9 mouse cellular contexts compared by ENCODE assay signal in genomic region chr19:23151651-23152070, GRCm38 (mm10). TPM values are rescaled to one million over a fixed set of nuclear protein-coding genes. Genes with fewer than 3 reads are reported as not detected.
DNase-seq lines count a peak whose midpoint lies in the region; ATAC-seq and TF ChIP-seq lines count a peak whose summit lies in the region.
"Had no signal": no experiment of that assay in that cellular context is flagged by ENCODE, and none has a peak within 500 bp of the region (broad histone marks: within the 10 kb centered on the region; RNA-seq: fewer than 3 reads in every experiment).

No protein-coding gene starts in this region.

- no peak overlapping the region for H3K27ac ChIP-seq in forebrain, postnatal 0 days (ENCODE audit: low read depth, low read length)
- H3K27ac ChIP-seq in forebrain, embryonic 15.5 days (replicated peaks) = no peak overlapping the region
- H3K27ac ChIP-seq in CH12.LX (ENCODE audit: insufficient read depth, low read depth) = peak overlapping the region; percentile 17; the same call in 1 of the 2 replicates
- no peak overlapping the region for H3K27ac ChIP-seq in kidney, embryonic 16.5 days (ENCODE audit: low read length)
- H3K27ac ChIP-seq in forebrain, embryonic 16.5 days (ENCODE audit: low read length) = no peak overlapping the region

- peak; percentile 52; the same call in 1 of the 2 replicates for TF ChIP-seq POLR2A in CH12.LX (IDR thresholded peaks at IDR 0.05; ENCODE audit: low read depth, low read length)

- H3K9me3 ChIP-seq in forebrain, postnatal 0 days (ENCODE audit: low read length) = no peaks in the 10 kb centered on the region
- no peaks in the 10 kb centered on the region for H3K9me3 ChIP-seq in forebrain, embryonic 15.5 days
- no peaks in the 10 kb centered on the region for H3K9me3 ChIP-seq in CH12.LX (replicated peaks; ENCODE audit: low read length)
- H3K9me3 ChIP-seq in kidney, embryonic 16.5 days (ENCODE audit: low read length) = no peaks in the 10 kb centered on the region
- H3K9me3 ChIP-seq in forebrain, embryonic 16.5 days (ENCODE audit: control insufficient read depth, low read length) = no peaks in the 10 kb centered on the region

- H3K4me2 ChIP-seq in forebrain, postnatal 0 days (ENCODE audit: low read depth) = no peak overlapping the region
- no peak overlapping the region for H3K4me2 ChIP-seq in forebrain, embryonic 15.5 days (replicated peaks)
- peak overlapping the region; percentile 80 for H3K4me2 ChIP-seq in CH12.LX (ENCODE audit: insufficient read depth, low read depth, poor library complexity, severe bottlenecking)
- no peak overlapping the region for H3K4me2 ChIP-seq in kidney, embryonic 16.5 days (replicated peaks; ENCODE audit: low read depth, low read length)
- H3K4me2 ChIP-seq in forebrain, embryonic 16.5 days (ENCODE audit: low read length) = no peak overlapping the region

- 0 out of 2 replicates have a peak, but pooled peaks have one; percentile 31 for TF ChIP-seq EP300 in CH12.LX (IDR thresholded peaks at IDR 0.05; ENCODE audit: low read length)

- peak; percentile 32 for DNase-seq in forebrain, postnatal 0 days
- peak; percentile 89 for DNase-seq in CH12.LX (ENCODE audit: extremely low read depth)
- DNase-seq in thymus, postnatal 36 days = peak; percentile 41 to 45

- in situ Hi-C loops in CH12.LX (cut with MboI; ENCODE audit: low pct_ligation_motif_present, low pct_unique_long_range_greater_than_20kb, low sequenced_read_pairs) = loop anchor here (10.0 kb wide), 1 partner anchor 237 kb away; no protein-coding TSS in a partner anchor

- 0 out of 2 replicates have a peak, but pooled peaks cover 4% of the 10 kb centered on the region for H3K4me1 ChIP-seq in forebrain, postnatal 0 days (ENCODE audit: insufficient read depth)
- H3K4me1 ChIP-seq in forebrain, embryonic 15.5 days = peaks cover under 1% of the 10 kb centered on the region; the same call in 1 of the 2 replicates
- peaks cover 5 to 31% of the 10 kb centered on the region in 2 experiments for H3K4me1 ChIP-seq in CH12.LX (ENCODE audit: control insufficient read depth in 1 of 2, insufficient read depth in 2 of 2)
- peaks cover 9% of the 10 kb centered on the region for H3K4me1 ChIP-seq in kidney, embryonic 16.5 days (ENCODE audit: insufficient read depth, low read length)
- no peaks in the 10 kb centered on the region for H3K4me1 ChIP-seq in forebrain, embryonic 16.5 days (replicated peaks; ENCODE audit: control insufficient read depth, insufficient read depth, low read length)

- no peak overlapping the region for H3K9ac ChIP-seq in forebrain, postnatal 0 days
- H3K9ac ChIP-seq in forebrain, embryonic 15.5 days (replicated peaks) = no peak overlapping the region
- H3K9ac ChIP-seq in CH12.LX (ENCODE audit: insufficient read depth, low read depth) = peak overlapping the region; percentile 16
- no peak overlapping the region; the same call in 1 of the 2 replicates for H3K9ac ChIP-seq in kidney, embryonic 16.5 days (replicated peaks; ENCODE audit: low read length)
- no peak overlapping the region for H3K9ac ChIP-seq in forebrain, embryonic 16.5 days (replicated peaks; ENCODE audit: low read depth, low read length)

- H3K79me2 ChIP-seq in CH12.LX (replicated peaks; ENCODE audit: control insufficient read depth, extremely low read depth, insufficient read depth, poor library complexity, severe bottlenecking) = no peaks in the 10 kb centered on the region

- no peaks in the 10 kb centered on the region for H3K27me3 ChIP-seq in forebrain, postnatal 0 days (ENCODE audit: insufficient read depth, low read length)
- no peaks in the 10 kb centered on the region for H3K27me3 ChIP-seq in forebrain, embryonic 15.5 days
- no peaks in the 10 kb centered on the region for H3K27me3 ChIP-seq in CH12.LX (replicated peaks)
- no peaks in the 10 kb centered on the region for H3K27me3 ChIP-seq in kidney, embryonic 16.5 days (ENCODE audit: insufficient read depth, low read length)
- no peaks in the 10 kb centered on the region for H3K27me3 ChIP-seq in forebrain, embryonic 16.5 days (replicated peaks; ENCODE audit: control insufficient read depth, insufficient read depth, low read length)

- 41% methylated on average over 11 of the region's 11 CpGs for WGBS in forebrain, postnatal 0 days
- 40% methylated on average over 11 of the region's 11 CpGs for WGBS in forebrain, embryonic 15.5 days
- WGBS in kidney, embryonic 16.5 days = 31% methylated on average over 11 of the region's 11 CpGs
- 33% methylated on average over 11 of the region's 11 CpGs for WGBS in forebrain, embryonic 16.5 days

- peak; percentile 82 for TF ChIP-seq RAD21 in CH12.LX (IDR thresholded peaks at IDR 0.05; ENCODE audit: low read depth, low read length)

- peak; percentile 44 for TF ChIP-seq CTCF in forebrain, postnatal 0 days (IDR thresholded peaks at IDR 0.05; ENCODE audit: low read depth)
- peak in 1 of 2 experiments; percentile 82; a peak in 2 of 4 replicates for TF ChIP-seq CTCF in CH12.LX (conservative IDR thresholded peaks at IDR 0.05 in 1 of 2, IDR thresholded peaks at IDR 0.05 in 1 of 2; ENCODE audit: low read depth in 2 of 2, low read length in 2 of 2)

- dilution Hi-C loops in CH12.LX (cut with MboI; ENCODE audit: extremely low pct_ligation_motif_present, extremely low pct_unique_long_range_greater_than_20kb, low sequenced_read_pairs) = no loop called here

- no peaks in the 10 kb centered on the region for H3K36me3 ChIP-seq in forebrain, postnatal 0 days (ENCODE audit: insufficient read depth)
- H3K36me3 ChIP-seq in forebrain, embryonic 15.5 days = no peaks in the 10 kb centered on the region
- no peaks in the 10 kb centered on the region for H3K36me3 ChIP-seq in CH12.LX (replicated peaks in 1 of 2; ENCODE audit: control insufficient read depth in 1 of 2, insufficient read depth in 1 of 2, low read length in 1 of 2)
- H3K36me3 ChIP-seq in kidney, embryonic 16.5 days (ENCODE audit: insufficient read depth, low read length) = no peaks in the 10 kb centered on the region
- no peaks in the 10 kb centered on the region for H3K36me3 ChIP-seq in forebrain, embryonic 16.5 days (ENCODE audit: control insufficient read depth, insufficient read depth)

- ATAC-seq in forebrain, postnatal 0 days = 0 out of 2 replicates have a peak, but pooled peaks have one; percentile 25
- ATAC-seq in forebrain, embryonic 15.5 days (replicated peaks) = no peak
- peak; percentile 71 for ATAC-seq in erythroblast, adult 5-6 weeks (replicated peaks; ENCODE audit: low FRiP score, poor library complexity, severe bottlenecking)
- ATAC-seq in kidney, embryonic 16.5 days (ENCODE audit: low FRiP score, low TSS enrichment) = peak; percentile 73; the same call in 1 of the 2 replicates
- ATAC-seq in megakaryocyte, adult 5-6 weeks (ENCODE audit: poor library complexity, severe bottlenecking) = peak; percentile 98
- no peak for ATAC-seq in forebrain, embryonic 16.5 days

- no peak overlapping the region for H3K4me3 ChIP-seq in forebrain, postnatal 0 days (ENCODE audit: low read depth, low read length)
- H3K4me3 ChIP-seq in forebrain, embryonic 15.5 days = no peak overlapping the region
- H3K4me3 ChIP-seq in CH12.LX (replicated peaks in 1 of 3; ENCODE audit: low read depth in 2 of 3, low read length in 2 of 3, poor library complexity in 1 of 3) = peak overlapping the region; percentile 16 to 50 (median 28)
- H3K4me3 ChIP-seq in kidney, embryonic 16.5 days (ENCODE audit: low read length) = no peak overlapping the region
- H3K4me3 ChIP-seq in forebrain, embryonic 16.5 days (replicated peaks; ENCODE audit: low read length) = no peak overlapping the region
- H3K4me3 ChIP-seq: myocyte had no signal

TF ChIP-seq in CH12.LX, 34 proteins besides CTCF, POLR2A, EP300 and RAD21:
- no peak for TF ChIP-seq JUN (IDR thresholded peaks at IDR 0.05; ENCODE audit: insufficient read depth, low read depth, low read length)
- TF ChIP-seq ELF1 (IDR thresholded peaks at IDR 0.05; ENCODE audit: low read depth, low read length) = peak; percentile 94
- TF ChIP-seq E2F4 (IDR thresholded peaks at IDR 0.05; ENCODE audit: insufficient replicate concordance, low read depth, low read length) = no peak
- peak; percentile 67; the same call in 1 of the 2 replicates for TF ChIP-seq MYC (IDR thresholded peaks at IDR 0.05; ENCODE audit: low read depth, low read length)
- TF ChIP-seq POLR2AphosphoS2 (IDR thresholded peaks at IDR 0.05; ENCODE audit: low read depth, low read length) = no peak
- TF ChIP-seq JUND (conservative IDR thresholded peaks at IDR 0.05; ENCODE audit: low read depth, low read length) = no peak
- TF ChIP-seq SIN3A (IDR thresholded peaks at IDR 0.05; ENCODE audit: low read length) = peak; percentile 64
- peak; percentile 31; the same call in 1 of the 2 replicates for TF ChIP-seq MAX (IDR thresholded peaks at IDR 0.05; ENCODE audit: low read length)
- peak; percentile 67 for TF ChIP-seq SMC3 (IDR thresholded peaks at IDR 0.05; ENCODE audit: low read depth, low read length)
- no peak for TF ChIP-seq BHLHE40 (IDR thresholded peaks at IDR 0.05; ENCODE audit: low read depth, low read length)
- TF ChIP-seq NRF1 (IDR thresholded peaks at IDR 0.05; ENCODE audit: low read depth, low read length) = no peak
- peak; percentile 31; the same call in 1 of the 2 replicates for TF ChIP-seq TCF12 (IDR thresholded peaks at IDR 0.05; ENCODE audit: low read depth, low read length)
- peak; percentile 12; the same call in 1 of the 2 replicates for TF ChIP-seq MEF2A (IDR thresholded peaks at IDR 0.05; ENCODE audit: borderline replicate concordance, low read depth, low read length)
- TF ChIP-seq HCFC1 (IDR thresholded peaks at IDR 0.05; ENCODE audit: low read depth, low read length) = peak; percentile 36; the same call in 1 of the 2 replicates
- no peak; the same call in 1 of the 2 replicates for TF ChIP-seq IRF4 (IDR thresholded peaks at IDR 0.05; ENCODE audit: low read depth, low read length)
- peak; percentile 58; the same call in 1 of the 2 replicates for TF ChIP-seq NELFE (IDR thresholded peaks at IDR 0.05; ENCODE audit: low read depth, low read length)

RNA-seq across cellular contexts. Expression of gene Klf9, which starts 10.6 kb away (rescaled TPM):
- total RNA-seq in forebrain, postnatal 0 days (2014; rRNA removed) = 22.5 and 25.9 TPM in 2 replicates
- polyA plus RNA-seq in forebrain, postnatal 0 days (2015; fragmentation: Nextera tagmentation; extraction: Ambion mirVana) = 10.2 and 11.4 TPM in 2 replicates
- polyA plus RNA-seq in forebrain, embryonic 15.5 days (2015; fragmentation: Nextera tagmentation; extraction: Ambion mirVana) = 2.4 and 2.5 TPM in 2 replicates
- not detected in 2 replicates for total RNA-seq in CH12.LX (2012; rRNA removed)
- not detected in 2 replicates for total RNA-seq in CH12.LX (2014; rRNA removed)
- not detected in 2 replicates for polyA plus RNA-seq in CH12.LX (2012; ENCODE audit: insufficient read length, low read depth)
- total RNA-seq in erythroblast, adult 5-6 weeks (2015; ENCODE audit: low replicate concordance) = 2.5 TPM in 2 replicates
- 1.8 and 6.1 TPM in 2 replicates for total RNA-seq in erythroblast, adult 5-6 weeks (2017; ENCODE audit: low replicate concordance)
- 5.8 and 6.5 TPM in 2 replicates for polyA plus RNA-seq in kidney, embryonic 16.5 days (2015; fragmentation: Nextera tagmentation; extraction: Ambion mirVana)
- total RNA-seq in megakaryocyte, adult 5-6 weeks (2015) = 7.0 and 9.4 TPM in 2 replicates
- 5.4 and 6.2 TPM in 2 replicates for total RNA-seq in megakaryocyte, adult 5-6 weeks (2017)
- polyA plus RNA-seq in forebrain, embryonic 16.5 days (2015; fragmentation: Nextera tagmentation; extraction: Ambion mirVana) = 2.2 and 2.6 TPM in 2 replicates

Comparison
In these comparisons a context has a peak if more than half of its experiments do, and no peak if none do; other contexts are left out.
1. ATAC-seq: peak in forebrain, postnatal 0 days (single experiment), erythroblast, adult 5-6 weeks (single experiment), kidney, embryonic 16.5 days (single experiment) and megakaryocyte, adult 5-6 weeks (single experiment); none in forebrain, embryonic 15.5 days (single experiment) and forebrain, embryonic 16.5 days (single experiment).
2. DNase-seq: peak in every context shown above with its lines; median percentile 89 in CH12.LX; 43 in thymus, postnatal 36 days; 32 in forebrain, postnatal 0 days.
3. H3K4me3 ChIP-seq: peak in CH12.LX (3 of 3); none in forebrain, postnatal 0 days (single experiment), forebrain, embryonic 15.5 days (single experiment), kidney, embryonic 16.5 days (single experiment) and forebrain, embryonic 16.5 days (single experiment).